Mouse (Mus musculus) liver, postnatal 0 days (tissue): ENCODE data around the gene Smg9.

Experiments used
- CTCF ChIP-seq: sonication (generic); IDR thresholded peaks from 2 replicates; pipeline ENCODE4 v1.5.1; 2016; ENCODE audit warnings: antibody characterized with exemption, low read depth
- EP300 ChIP-seq: IDR thresholded peaks from 2 replicates; pipeline ENCODE4 v1.6.1; 2016; ENCODE audit warnings: antibody characterized with exemption, low read depth, mild to moderate bottlenecking

DNA sequence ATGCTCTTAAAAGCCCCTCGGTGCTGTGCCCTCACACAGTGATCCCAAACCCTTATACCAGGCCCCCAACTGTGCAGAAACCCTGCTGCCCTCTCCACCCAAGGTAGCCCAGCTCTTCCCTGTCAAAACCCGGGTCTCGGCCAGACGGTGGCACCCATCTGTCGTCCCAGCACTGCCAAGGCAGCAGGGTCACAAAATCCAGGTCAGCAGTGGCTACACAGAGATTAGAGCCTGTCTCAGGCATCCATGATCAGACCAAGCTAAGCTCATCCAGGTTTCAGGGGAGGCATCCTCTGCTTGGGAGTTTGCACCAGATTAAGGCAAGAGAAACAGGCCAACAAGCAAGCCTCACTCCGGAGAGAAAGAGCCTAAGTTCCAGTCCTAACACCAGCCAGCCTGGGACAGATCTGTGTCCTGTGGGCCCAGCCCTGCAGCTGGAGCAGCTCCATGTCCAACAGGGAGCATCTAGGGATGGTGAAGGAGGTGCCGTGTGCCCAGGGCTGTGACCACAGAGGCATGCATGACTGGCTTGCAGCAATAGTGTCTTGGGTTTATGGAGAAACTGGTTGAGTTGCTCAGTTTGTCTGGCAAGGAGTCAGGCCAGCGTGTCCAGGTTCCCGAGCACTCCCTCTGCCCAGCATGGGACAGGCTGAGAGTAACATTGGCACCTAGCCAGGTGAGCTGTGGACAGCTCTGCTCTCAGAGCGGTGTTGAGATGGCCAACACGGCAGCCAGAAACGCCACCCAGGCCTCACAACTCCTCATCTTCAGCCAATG is 24.7 kb downstream of the Smg9 start:
- TF ChIP-seq CTCF (no peak), EP300 (no peak)
